8 mouse cellular contexts compared by ENCODE assay signal in the genomic region with DNA sequence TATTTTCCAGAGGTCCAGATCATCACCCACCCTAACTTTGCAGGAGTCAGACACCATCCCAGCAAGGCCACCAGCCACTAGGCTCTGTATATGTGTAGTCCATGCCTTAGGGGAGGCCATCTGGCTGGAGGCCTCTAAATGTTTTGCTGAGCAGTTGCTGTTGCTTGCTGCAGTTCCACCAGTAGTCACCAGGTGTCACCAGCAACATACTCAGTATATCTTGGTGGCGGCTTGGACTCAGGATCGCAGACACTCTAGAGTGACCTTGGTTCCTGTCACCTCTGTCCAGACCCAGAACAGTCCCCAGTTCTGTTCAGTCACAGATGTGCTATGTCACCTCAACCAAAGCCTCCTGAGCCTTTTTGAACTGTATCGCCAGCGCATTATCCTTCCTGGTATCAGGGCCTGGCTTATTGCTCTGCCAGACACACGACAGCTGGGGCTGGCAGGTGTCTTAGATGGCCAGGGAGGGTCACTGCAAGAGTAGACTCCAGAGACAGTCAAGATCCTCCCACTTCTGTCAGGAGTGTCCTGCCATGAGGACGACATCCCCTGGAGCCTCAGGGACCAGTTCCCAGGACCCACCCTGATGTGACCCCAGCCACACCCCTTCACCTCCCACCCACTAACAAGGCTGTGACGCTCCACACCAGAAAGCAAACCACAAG. TPM values are rescaled to one million over a fixed set of nuclear protein-coding genes. Genes with fewer than 3 reads are reported as not detected.
DNase-seq lines count a peak whose midpoint lies in the region; ATAC-seq and TF ChIP-seq lines count a peak whose summit lies in the region.

No protein-coding gene starts in this region.

- 54% methylated on average over 7 of the region's 7 CpGs for WGBS in forebrain, postnatal 0 days
- 37% methylated on average over 7 of the region's 7 CpGs for WGBS in lung, embryonic 14.5 days

- H3K9me3 ChIP-seq in E14TG2a.4 (ENCODE audit: low read length) = no peaks in the 10 kb centered on the region
- H3K9me3 ChIP-seq in forebrain, postnatal 0 days (ENCODE audit: low read length) = no peaks in the 10 kb centered on the region
- H3K9me3 ChIP-seq in lung, embryonic 14.5 days (ENCODE audit: low read depth, low read length) = no peaks in the 10 kb centered on the region

- no peak overlapping the region for H3K27ac ChIP-seq in forebrain, postnatal 0 days (ENCODE audit: low read depth, low read length)
- H3K27ac ChIP-seq in layer of hippocampus, adult 2 months = 0 out of 2 replicates have a peak overlapping the region, but pooled peaks have one; percentile 20
- H3K27ac ChIP-seq in lung, embryonic 14.5 days (ENCODE audit: low read depth) = no peak overlapping the region; the same call in 1 of the 2 replicates

- H3K27me3 ChIP-seq in E14TG2a.4 (ENCODE audit: insufficient read depth, low read length) = no peaks in the 10 kb centered on the region
- H3K27me3 ChIP-seq in forebrain, postnatal 0 days (ENCODE audit: insufficient read depth, low read length) = no peaks in the 10 kb centered on the region
- no peaks in the 10 kb centered on the region for H3K27me3 ChIP-seq in lung, embryonic 14.5 days (ENCODE audit: insufficient read depth, low read length)

- peak; percentile 73 for ATAC-seq in forebrain, postnatal 0 days
- peak; percentile 51 for ATAC-seq in lung, embryonic 14.5 days (ENCODE audit: insufficient read depth)

- peak; percentile 86 for DNase-seq in cerebellum, adult 11 months
- DNase-seq in forebrain, postnatal 0 days = peak; percentile 90
- peak; percentile 94 for DNase-seq in heart, postnatal 4 days
- DNase-seq in layer of hippocampus, adult 2 months (ENCODE audit: low spot score in 2 of 2) = peak; percentile 78 to 89
- peak; percentile 96 for DNase-seq in lung, embryonic 14.5 days
- peak; percentile 62 for DNase-seq in ovary, adult 18-20 months (ENCODE audit: low spot score)
- DNase-seq in thymus, adult 18-20 months = peak; percentile 52 to 58

- H3K9ac ChIP-seq in forebrain, postnatal 0 days = no peak overlapping the region
- H3K9ac ChIP-seq in lung, embryonic 14.5 days = no peak overlapping the region

- TF ChIP-seq CTCF in E14TG2a.4 (conservative IDR thresholded peaks at IDR 0.05; ENCODE audit: low read length) = peak; percentile 97
- peak; percentile 95 for TF ChIP-seq CTCF in forebrain, postnatal 0 days (IDR thresholded peaks at IDR 0.05; ENCODE audit: low read depth)
- TF ChIP-seq CTCF in layer of hippocampus, adult 2 months (conservative IDR thresholded peaks at IDR 0.05) = peak; percentile 96
- TF ChIP-seq CTCF in lung, embryonic 14.5 days (IDR thresholded peaks at IDR 0.05; ENCODE audit: low read depth) = peak; percentile 98

- H3K4me1 ChIP-seq in E14TG2a.4 (replicated peaks; ENCODE audit: low read depth, low read length) = peaks cover 61% of the 10 kb centered on the region
- no peaks in the 10 kb centered on the region for H3K4me1 ChIP-seq in forebrain, postnatal 0 days (ENCODE audit: insufficient read depth)
- no peaks in the 10 kb centered on the region for H3K4me1 ChIP-seq in lung, embryonic 14.5 days (ENCODE audit: insufficient read depth)

- H3K36me3 ChIP-seq in E14TG2a.4 (ENCODE audit: insufficient read depth, low read length) = peaks cover 95% of the 10 kb centered on the region
- peaks cover 70% of the 10 kb centered on the region for H3K36me3 ChIP-seq in forebrain, postnatal 0 days (ENCODE audit: insufficient read depth)
- H3K36me3 ChIP-seq in lung, embryonic 14.5 days (ENCODE audit: insufficient read depth) = peaks cover 98% of the 10 kb centered on the region

- H3K4me2 ChIP-seq in forebrain, postnatal 0 days (ENCODE audit: low read depth) = no peak overlapping the region
- H3K4me2 ChIP-seq in lung, embryonic 14.5 days = no peak overlapping the region

- no peak overlapping the region for H3K4me3 ChIP-seq in E14TG2a.4 (replicated peaks; ENCODE audit: low read length)
- H3K4me3 ChIP-seq in forebrain, postnatal 0 days (ENCODE audit: low read depth, low read length) = no peak overlapping the region
- no peak overlapping the region for H3K4me3 ChIP-seq in layer of hippocampus, adult 2 months
- H3K4me3 ChIP-seq in lung, embryonic 14.5 days (ENCODE audit: low read depth, low read length) = no peak overlapping the region

RNA-seq across cellular contexts. Expression of gene Siva1, which starts 8.8 kb away (rescaled TPM):
- 28.0 and 31.4 TPM in 2 replicates for total RNA-seq in forebrain, postnatal 0 days (2014; rRNA removed)
- polyA plus RNA-seq in forebrain, postnatal 0 days (2015; fragmentation: Nextera tagmentation; extraction: Ambion mirVana) = 50.5 and 61.5 TPM in 2 replicates
- 10 to 100 TPM; 39.9 to 43.2 TPM for total RNA-seq in heart, postnatal 4 days (2021)
- total RNA-seq in layer of hippocampus, adult 2 months (2021) = 10 to 100 TPM; 19.6 to 20.1 TPM
- 253 and 291 TPM in 2 replicates for polyA plus RNA-seq in lung, embryonic 14.5 days (2014; fragmentation: Nextera tagmentation; extraction: Ambion mirVana)

RNA-seq across cellular contexts. Expression of gene Akt1, which starts 21.4 kb away (rescaled TPM):
- total RNA-seq in forebrain, postnatal 0 days (2014; rRNA removed) = 213 and 215 TPM in 2 replicates
- 117 TPM in 2 replicates for polyA plus RNA-seq in forebrain, postnatal 0 days (2015; fragmentation: Nextera tagmentation; extraction: Ambion mirVana)
- total RNA-seq in heart, postnatal 4 days (2021) = 100 to 1,000 TPM; 352 to 392 TPM
- total RNA-seq in layer of hippocampus, adult 2 months (2021) = 100 to 1,000 TPM; 152 to 160 TPM
- polyA plus RNA-seq in lung, embryonic 14.5 days (2014; fragmentation: Nextera tagmentation; extraction: Ambion mirVana) = 140 and 166 TPM in 2 replicates

RNA-seq across cellular contexts. Expression of gene Zbtb42, which starts 25.3 kb away (rescaled TPM):
- 1.0 and 3.5 TPM in 2 replicates for total RNA-seq in forebrain, postnatal 0 days (2014; rRNA removed)
- 0.77 and 1.2 TPM in 2 replicates for polyA plus RNA-seq in forebrain, postnatal 0 days (2015; fragmentation: Nextera tagmentation; extraction: Ambion mirVana)
- total RNA-seq in heart, postnatal 4 days (2021) = 10 to 100 TPM in 1 of 2 experiments, 1 to 10 TPM in 1; 10.0 to 10.1 TPM
- under 1 TPM; 0.44 to 0.52 TPM for total RNA-seq in layer of hippocampus, adult 2 months (2021)
- 6.7 and 9.0 TPM in 2 replicates for polyA plus RNA-seq in lung, embryonic 14.5 days (2014; fragmentation: Nextera tagmentation; extraction: Ambion mirVana)

RNA-seq across cellular contexts. Expression of gene Adssl1, which starts 33.4 kb away (rescaled TPM):
- total RNA-seq in forebrain, postnatal 0 days (2014; rRNA removed) = 1.8 and 2.2 TPM in 2 replicates
- polyA plus RNA-seq in forebrain, postnatal 0 days (2015; fragmentation: Nextera tagmentation; extraction: Ambion mirVana) = 3.4 and 4.7 TPM in 2 replicates
- total RNA-seq in heart, postnatal 4 days (2021) = 100 to 1,000 TPM; 135 to 137 TPM
- 10 to 100 TPM; 10.1 to 10.6 TPM for total RNA-seq in layer of hippocampus, adult 2 months (2021)
- polyA plus RNA-seq in lung, embryonic 14.5 days (2014; fragmentation: Nextera tagmentation; extraction: Ambion mirVana) = 3.8 and 5.0 TPM in 2 replicates
